Mouse (Mus musculus): ENCODE results near the gene Isyna1.
A peak's percentile ranks its signal among the peaks of the same experiment; 100 is the strongest.

Gene Isyna1

GRCm38 (mm10) chr8:70628986-70629490 lies 34.9 kb downstream of the Isyna1 start:
- DNase-seq = no peak

GRCm38 (mm10) chr8:70629574-70630531 lies 35.7 kb downstream of the Isyna1 start:
- peak; percentile 82 to 96 for DNase-seq

GRCm38 (mm10) chr8:70630532-70631381 lies 36.6 kb downstream of the Isyna1 start:
- peak in 1 of 2 experiments; percentile 22 for DNase-seq

GRCm38 (mm10) chr8:70631436-70631835 lies 37.3 kb downstream of the Isyna1 start:
- peak in 1 of 2 experiments; percentile 19 for DNase-seq

- no peak for DNase-seq
Measured at GRCm38 (mm10) chr8:70632346-70632892, 38.2 kb downstream of the Isyna1 start, which contains the start of gene Gdf15. Gdf15 (minus strand) TSS chr8:70632456.

- no peak for DNase-seq
Measured at GRCm38 (mm10) chr8:70634066-70634465, 39.9 kb downstream of the Isyna1 start.

- DNase-seq = no peak
Measured at GRCm38 (mm10) chr8:70635527-70635926, 41.4 kb downstream of the Isyna1 start.

GRCm38 (mm10) chr8:70636838-70637237 lies 42.7 kb downstream of the Isyna1 start:
- no peak for DNase-seq

GRCm38 (mm10) chr8:70638752-70639151 lies 44.6 kb downstream of the Isyna1 start:
- no peak for DNase-seq

GRCm38 (mm10) chr8:70643019-70643418 lies 48.8 kb downstream of the Isyna1 start:
- no peak for DNase-seq

GRCm38 (mm10) chr8:70644065-70644464 lies 49.9 kb downstream of the Isyna1 start:
- no peak for DNase-seq

- no peak for DNase-seq
Measured at GRCm38 (mm10) chr8:70645501-70646224, 51.5 kb downstream of the Isyna1 start.

GRCm38 (mm10) chr8:70646369-70646768 lies 52.2 kb downstream of the Isyna1 start:
- DNase-seq = no peak

GRCm38 (mm10) chr8:70646775-70647174 lies 52.6 kb downstream of the Isyna1 start:
- DNase-seq = no peak

Data from cerebellum, adult 18-20 months (tissue).